Mouse (Mus musculus): Measurements from ENCODE around the gene Slc22a22.
A peak's percentile ranks its signal among the peaks of the same experiment; 100 is the strongest.
"Not testable (repeated sequence)": the region's sequence is repeated elsewhere in the genome, so short reads cannot be mapped to it uniquely, and the experiment has no call there.

Gene Slc22a22

GRCm38 (mm10) chr15:57380381-57380780 is 97.0 kb downstream of the Slc22a22 start:
- DNase-seq (ENCODE audit: low spot score), result no peak

GRCm38 (mm10) chr15:57366446-57366845 is 111.0 kb downstream of the Slc22a22 start:
- DNase-seq (ENCODE audit: low spot score), result no peak

- DNase-seq (ENCODE audit: low spot score), result no peak
Measured at GRCm38 (mm10) chr15:57355278-57355677, 122.1 kb downstream of the Slc22a22 start.

- peak; percentile 7 for DNase-seq (ENCODE audit: low spot score)
Measured at GRCm38 (mm10) chr15:57340499-57340898, 136.9 kb downstream of the Slc22a22 start.

GRCm38 (mm10) chr15:57331326-57331725 is 146.1 kb downstream of the Slc22a22 start:
- DNase-seq (ENCODE audit: low spot score), result no peak

GRCm38 (mm10) chr15:57318001-57318400 is 159.4 kb downstream of the Slc22a22 start:
- DNase-seq (ENCODE audit: low spot score), result no peak

GRCm38 (mm10) chr15:57316486-57316885 is 160.9 kb downstream of the Slc22a22 start:
- DNase-seq (ENCODE audit: low spot score), result no peak

GRCm38 (mm10) chr15:57302710-57303109 is 174.7 kb downstream of the Slc22a22 start:
- no peak for DNase-seq (ENCODE audit: low spot score)

GRCm38 (mm10) chr15:57278505-57278904 is 198.9 kb downstream of the Slc22a22 start:
- no peak for DNase-seq (ENCODE audit: low spot score)

- no peak for DNase-seq (ENCODE audit: low spot score)
Measured at GRCm38 (mm10) chr15:57276411-57276810, 201.0 kb downstream of the Slc22a22 start.

GRCm38 (mm10) chr15:57240061-57240460 is 237.4 kb downstream of the Slc22a22 start:
- DNase-seq (ENCODE audit: low spot score), result not testable (repeated sequence)

GRCm38 (mm10) chr15:57230439-57230838 is 247.0 kb downstream of the Slc22a22 start:
- DNase-seq (ENCODE audit: low spot score), result no peak

GRCm38 (mm10) chr15:57205315-57205714 is 272.1 kb downstream of the Slc22a22 start:
- no peak for DNase-seq (ENCODE audit: low spot score)

- no peak for DNase-seq (ENCODE audit: low spot score)
Measured at GRCm38 (mm10) chr15:57204444-57204930, 272.9 kb downstream of the Slc22a22 start.
